Mouse (Mus musculus): ENCODE results near the gene C1qa.

The C1qa gene

GRCm38 (mm10) chr4:136898637-136899036, at the start of gene C1qa:
Gene C1qa, minus strand, starts transcription at chr4:136898803.
- DNase-seq (ENCODE audit: low spot score in 2 of 2) = peak; percentile 44 to 77

- DNase-seq (ENCODE audit: low spot score in 2 of 2) = no peak
These were observed 46.8 kb upstream of the C1qa start for GRCm38 (mm10) chr4:136945397-136945796.

- no peak for DNase-seq (ENCODE audit: low spot score in 2 of 2)
These were observed 46.2 kb upstream of the C1qa start for GRCm38 (mm10) chr4:136944558-136945350.

- DNase-seq (ENCODE audit: low spot score in 2 of 2) = no peak
These were observed 44.6 kb upstream of the C1qa start for GRCm38 (mm10) chr4:136943175-136943574.

- peak in 1 of 2 experiments; percentile 15 for DNase-seq (ENCODE audit: low spot score in 2 of 2)
These were observed 44.2 kb upstream of the C1qa start for GRCm38 (mm10) chr4:136942761-136943160.

GRCm38 (mm10) chr4:136937935-136938334, 39.3 kb upstream of the C1qa start:
- DNase-seq (ENCODE audit: low spot score in 2 of 2) = no peak

GRCm38 (mm10) chr4:136937344-136937743, 38.7 kb upstream of the C1qa start:
- no peak for DNase-seq (ENCODE audit: low spot score in 2 of 2)

- no peak for DNase-seq (ENCODE audit: low spot score in 2 of 2)
These were observed 36.4 kb upstream of the C1qa start for GRCm38 (mm10) chr4:136934746-136935613.

GRCm38 (mm10) chr4:136930474-136930873, 31.9 kb upstream of the C1qa start:
- DNase-seq (ENCODE audit: low spot score in 2 of 2) = no peak

- DNase-seq (ENCODE audit: low spot score in 2 of 2) = no peak
These were observed 30.3 kb upstream of the C1qa start for GRCm38 (mm10) chr4:136928928-136929327.

GRCm38 (mm10) chr4:136925804-136926203, 27.2 kb upstream of the C1qa start:
- no peak for DNase-seq (ENCODE audit: low spot score in 2 of 2)

GRCm38 (mm10) chr4:136924529-136924928, 25.9 kb upstream of the C1qa start:
- DNase-seq (ENCODE audit: low spot score in 2 of 2) = peak in 1 of 2 experiments; percentile 46

GRCm38 (mm10) chr4:136919526-136919925, 20.9 kb upstream of the C1qa start:
- DNase-seq (ENCODE audit: low spot score in 2 of 2) = no peak

GRCm38 (mm10) chr4:136918834-136919233, 20.2 kb upstream of the C1qa start:
- no peak for DNase-seq (ENCODE audit: low spot score in 2 of 2)

GRCm38 (mm10) chr4:136917165-136917524, 18.5 kb upstream of the C1qa start:
- no peak for DNase-seq (ENCODE audit: low spot score in 2 of 2)

- no peak for DNase-seq (ENCODE audit: low spot score in 2 of 2)
These were observed 18.0 kb upstream of the C1qa start for GRCm38 (mm10) chr4:136916359-136917164.

- DNase-seq (ENCODE audit: low spot score in 2 of 2) = no peak
These were observed 14.2 kb upstream of the C1qa start for GRCm38 (mm10) chr4:136912841-136913240.

GRCm38 (mm10) chr4:136911804-136912203, 13.2 kb upstream of the C1qa start:
- DNase-seq (ENCODE audit: low spot score in 2 of 2) = no peak

GRCm38 (mm10) chr4:136911211-136911646, 12.6 kb upstream of the C1qa start:
- DNase-seq (ENCODE audit: low spot score in 2 of 2) = no peak

- DNase-seq (ENCODE audit: low spot score in 2 of 2) = no peak
These were observed 9.2 kb upstream of the C1qa start for GRCm38 (mm10) chr4:136907809-136908208.

GRCm38 (mm10) chr4:136907033-136907432, 8.4 kb upstream of the C1qa start:
- no peak for DNase-seq (ENCODE audit: low spot score in 2 of 2)
